Comparison of ENCODE assay signal across 17 mouse cellular contexts in the genomic region with DNA sequence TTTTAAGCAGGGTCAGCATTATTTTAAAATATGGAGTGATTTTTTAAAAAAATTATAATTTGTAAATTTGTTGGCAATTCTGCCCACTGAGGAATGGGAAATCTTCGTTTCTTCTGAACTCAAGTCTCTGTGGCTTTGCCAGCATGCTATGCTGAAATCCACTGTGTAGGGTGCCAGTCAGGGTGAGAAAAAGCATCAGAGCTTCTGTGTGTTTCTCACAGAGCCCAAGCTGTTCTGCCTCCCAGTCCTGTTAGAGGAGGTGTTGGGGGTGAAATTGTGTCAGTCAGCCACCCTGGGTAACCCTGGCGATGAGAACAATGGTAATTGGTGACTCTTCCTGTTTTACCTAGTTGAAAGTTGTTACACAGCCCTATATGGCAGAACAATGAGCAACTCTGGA.
"Had no signal": no experiment of that assay in that cellular context is flagged by ENCODE, and none has a peak within 500 bp of the region (broad histone marks: within the 10 kb centered on the region; RNA-seq: fewer than 3 reads in every experiment).

No protein-coding gene starts in this region.

- DNase-seq: kidney, adult 9 months; kidney, postnatal 36 days; left cerebral cortex, postnatal 4 days; lung, adult 2 months; lung, postnatal 4 days; right cerebral cortex, adult 18-20 months; right cerebral cortex, postnatal 4 days; spleen, adult 18-20 months; thymus, adult 18-20 months; thymus, postnatal 14 days had no signal

- H3K27me3 ChIP-seq: limb, embryonic 13.5 days; liver, embryonic 15.5 days; neural tube, embryonic 13.5 days had no signal

- H3K36me3 ChIP-seq: limb, embryonic 13.5 days; liver, embryonic 15.5 days; midbrain, embryonic 10.5 days; neural tube, embryonic 13.5 days had no signal

- H3K4me2 ChIP-seq: limb, embryonic 13.5 days; liver, embryonic 15.5 days; neural tube, embryonic 13.5 days had no signal

- H3K27ac ChIP-seq: kidney, postnatal 0 days; limb, embryonic 13.5 days; liver, embryonic 15.5 days; midbrain, embryonic 10.5 days; neural tube, embryonic 13.5 days had no signal

- H3K9me3 ChIP-seq: limb, embryonic 13.5 days; liver, embryonic 15.5 days; midbrain, embryonic 10.5 days; neural tube, embryonic 13.5 days had no signal

- H3K4me3 ChIP-seq: limb, embryonic 13.5 days; liver, embryonic 15.5 days; midbrain, embryonic 10.5 days; neural tube, embryonic 13.5 days had no signal

- H3K9ac ChIP-seq: limb, embryonic 13.5 days; liver, embryonic 15.5 days; neural tube, embryonic 13.5 days had no signal

- H3K4me1 ChIP-seq: limb, embryonic 13.5 days; liver, embryonic 15.5 days; midbrain, embryonic 10.5 days; neural tube, embryonic 13.5 days had no signal

- ATAC-seq: lung, postnatal 0 days; midbrain, embryonic 16.5 days had no signal
